In genomic region chr17:11419484-11419883, GRCm38 (mm10) we compare ENCODE assay signal across 21 mouse cellular contexts.
DNase-seq lines count a peak whose midpoint lies in the region; ATAC-seq lines count a peak whose summit lies in the region.
"Had no signal": no experiment of that assay in that cellular context is flagged by ENCODE, and none has a peak within 500 bp of the region (broad histone marks: within the 10 kb centered on the region; RNA-seq: fewer than 3 reads in every experiment).

No protein-coding gene starts in this region.

- DNase-seq in kidney, postnatal 14 days, result no peak
- DNase-seq in layer of hippocampus, adult 9-11 months, result peak; percentile 29
- DNase-seq in layer of hippocampus, adult 11-12 months (ENCODE audit: low spot score), result no peak
- DNase-seq in brain, adult 2 months (ENCODE audit: low read depth, low spot score), result peak; percentile 29
- peak; percentile 2 for DNase-seq in telencephalon, adult 2 months (ENCODE audit: low read depth, low spot score)
- DNase-seq: adrenal gland, adult 8-10 months; adrenal gland, postnatal 36 days; cerebellum, adult 11 months; cerebellum, adult 9-10 months; cerebellum, postnatal 25 days; gastrocnemius, adult 2 months; gastrocnemius, postnatal 25 days; heart, postnatal 14 days had no signal

- 52% methylated on average over 3 of the region's 3 CpGs for WGBS in kidney, embryonic 14.5 days
- WGBS in neural tube, embryonic 15.5 days, result 84% methylated on average over 3 of the region's 3 CpGs

- no peak overlapping the region for H3K4me2 ChIP-seq in kidney, embryonic 14.5 days (replicated peaks; ENCODE audit: low read depth, low read length)
- H3K4me2 ChIP-seq in neural tube, embryonic 15.5 days, result no peak overlapping the region
- H3K4me2 ChIP-seq: forebrain, embryonic 13.5 days; heart, embryonic 15.5 days; hindbrain, embryonic 14.5 days had no signal

- H3K27ac ChIP-seq in kidney, embryonic 14.5 days (ENCODE audit: low read depth, low read length), result no peak overlapping the region
- no peak overlapping the region for H3K27ac ChIP-seq in neural tube, embryonic 15.5 days (replicated peaks)
- H3K27ac ChIP-seq: embryonic facial prominence, embryonic 10.5 days; forebrain, embryonic 13.5 days; gastrocnemius, adult 2 months; heart, embryonic 15.5 days; hindbrain, embryonic 10.5 days; hindbrain, embryonic 14.5 days had no signal

- no peaks in the 10 kb centered on the region for H3K27me3 ChIP-seq in kidney, embryonic 14.5 days (ENCODE audit: control insufficient read depth, insufficient read depth, low read length)
- no peaks in the 10 kb centered on the region for H3K27me3 ChIP-seq in neural tube, embryonic 15.5 days (replicated peaks)
- H3K27me3 ChIP-seq: CH12.LX; forebrain, embryonic 13.5 days; heart, embryonic 15.5 days had no signal

- no peaks in the 10 kb centered on the region for H3K36me3 ChIP-seq in kidney, embryonic 14.5 days (ENCODE audit: control insufficient read depth, insufficient read depth, low read length)
- no peaks in the 10 kb centered on the region for H3K36me3 ChIP-seq in neural tube, embryonic 15.5 days
- H3K36me3 ChIP-seq: embryonic facial prominence, embryonic 10.5 days; heart, embryonic 15.5 days; hindbrain, embryonic 10.5 days had no signal

- ATAC-seq in kidney, embryonic 14.5 days (ENCODE audit: low FRiP score, low TSS enrichment), result peak; percentile 32; the same call in 1 of the 2 replicates
- ATAC-seq in neural tube, embryonic 15.5 days (ENCODE audit: low FRiP score), result no peak
- ATAC-seq: forebrain, embryonic 13.5 days had no signal

- no peak overlapping the region for H3K9ac ChIP-seq in kidney, embryonic 14.5 days (ENCODE audit: low read depth, low read length)
- H3K9ac ChIP-seq in neural tube, embryonic 15.5 days (replicated peaks), result no peak overlapping the region
- H3K9ac ChIP-seq: forebrain, embryonic 13.5 days; heart, embryonic 15.5 days; hindbrain, embryonic 14.5 days had no signal

- H3K4me3 ChIP-seq in kidney, embryonic 14.5 days (ENCODE audit: low read length), result no peak overlapping the region
- no peak overlapping the region for H3K4me3 ChIP-seq in neural tube, embryonic 15.5 days (replicated peaks)
- H3K4me3 ChIP-seq: embryonic facial prominence, embryonic 10.5 days; forebrain, embryonic 13.5 days; gastrocnemius, adult 2 months; heart, embryonic 15.5 days; hindbrain, embryonic 10.5 days had no signal

- H3K9me3 ChIP-seq in kidney, embryonic 14.5 days (ENCODE audit: control insufficient read depth, low read length), result no peaks in the 10 kb centered on the region
- no peaks in the 10 kb centered on the region for H3K9me3 ChIP-seq in neural tube, embryonic 15.5 days (replicated peaks)
- H3K9me3 ChIP-seq: embryonic facial prominence, embryonic 10.5 days; forebrain, embryonic 13.5 days; heart, embryonic 15.5 days; hindbrain, embryonic 10.5 days had no signal

- H3K4me1 ChIP-seq in kidney, embryonic 14.5 days (ENCODE audit: control insufficient read depth, insufficient read depth, low read length), result no peaks in the 10 kb centered on the region
- no peaks in the 10 kb centered on the region for H3K4me1 ChIP-seq in neural tube, embryonic 15.5 days
- H3K4me1 ChIP-seq: forebrain, embryonic 13.5 days; heart, embryonic 15.5 days had no signal

Comparison
In these comparisons a context has a peak if more than half of its experiments do, and no peak if none do; other contexts are left out.
1. DNase-seq: peak in layer of hippocampus, adult 9-11 months (single experiment), brain, adult 2 months (single experiment) and telencephalon, adult 2 months (single experiment); none in kidney, postnatal 14 days (single experiment) and layer of hippocampus, adult 11-12 months (single experiment).